Mouse (Mus musculus) bone marrow, adult 2 months (tissue): ENCODE results near the gene Wdr73.
"Not testable (repeated sequence)": the region's sequence is repeated elsewhere in the genome, so short reads cannot be mapped to it uniquely, and the experiment has no call there.

ENCODE experiments used
- CTCF ChIP-seq: fragments of 200-500 bp; IDR thresholded peaks from 2 replicates; pipeline ENCODE4 v1.5.1; 2011; ENCODE audit warnings: low read length, control low read depth; ENCODE audit not compliant: control insufficient read depth, insufficient read depth
- POLR2A ChIP-seq: fragments of 200-500 bp; IDR thresholded peaks from 2 replicates; pipeline ENCODE4 v1.6.1; 2011; ENCODE audit warnings: low read depth, mild to moderate bottlenecking, control low read depth, low read length, borderline replicate concordance; ENCODE audit not compliant: control insufficient read depth

DNA sequence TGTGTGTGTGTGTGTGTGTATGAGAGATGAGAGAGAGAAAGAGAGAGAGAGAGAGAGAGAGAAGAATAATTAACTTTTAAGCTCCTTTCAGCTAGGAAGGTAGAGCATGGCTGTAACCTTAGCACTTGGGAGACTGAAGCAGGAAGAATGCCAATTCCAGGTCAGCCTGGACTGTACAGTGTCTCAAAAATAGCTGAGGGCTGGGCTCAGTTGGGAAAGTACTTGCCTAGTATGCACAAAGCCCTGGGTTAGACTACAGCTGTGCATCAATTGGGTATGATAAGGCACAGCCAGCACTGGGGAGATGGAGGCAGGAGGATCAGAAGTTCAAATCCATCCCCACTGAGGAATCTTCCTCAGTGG is 36.2 kb upstream of the Wdr73 start:
- TF ChIP-seq POLR2A, CTCF: not testable (repeated sequence)
